Mouse (Mus musculus) spleen, adult 2 months (tissue): ENCODE measurements around the gene Tmem200a.

Experiments used
- CTCF ChIP-seq: fragments of 200-500 bp; IDR thresholded peaks from 2 replicates; pipeline ENCODE4 v1.5.1; 2011; ENCODE audit warnings: mild to moderate bottlenecking, inconsistent platforms; ENCODE audit not compliant: insufficient read depth, insufficient read length, insufficient replicate concordance; ENCODE audit errors: extremely low read depth
- POLR2A ChIP-seq: fragments of 200-500 bp; IDR thresholded peaks from 2 replicates; pipeline ENCODE4 v1.6.1; 2011; ENCODE audit warnings: low read depth, low read length, inconsistent platforms

- TF ChIP-seq CTCF (no peak), POLR2A (no peak)
These were observed 150.4 kb downstream of the Tmem200a start for GRCm38 (mm10) chr10:25928448-25928786.
